ENCODE assay signal across 29 mouse cellular contexts in genomic region chr5:67456841-67457240, GRCm38 (mm10).
"Had no signal": no experiment of that assay in that cellular context is flagged by ENCODE, and none has a peak within 500 bp of the region (broad histone marks: within the 10 kb centered on the region; RNA-seq: fewer than 3 reads in every experiment).

No protein-coding gene starts in this region.

- H3K9ac ChIP-seq: heart, embryonic 13.5 days; heart, embryonic 15.5 days; hindbrain, embryonic 12.5 days; hindbrain, embryonic 14.5 days; intestine, embryonic 15.5 days; kidney, embryonic 15.5 days; limb, embryonic 13.5 days; limb, embryonic 15.5 days; liver, embryonic 12.5 days; liver, embryonic 14.5 days had no signal

- H3K27me3 ChIP-seq: heart, embryonic 13.5 days; heart, embryonic 15.5 days; hindbrain, embryonic 12.5 days; intestine, embryonic 15.5 days; kidney, embryonic 15.5 days; limb, embryonic 13.5 days; limb, embryonic 15.5 days; liver, embryonic 12.5 days had no signal

- H3K27ac ChIP-seq: heart, adult 2 months; heart, embryonic 13.5 days; heart, embryonic 15.5 days; hindbrain, embryonic 10.5 days; hindbrain, embryonic 12.5 days; hindbrain, embryonic 14.5 days; intestine, embryonic 15.5 days; kidney, embryonic 15.5 days; kidney, postnatal 0 days; layer of hippocampus, adult 2 months; left cerebral cortex, adult 2 months; limb, embryonic 13.5 days; limb, embryonic 15.5 days; liver, embryonic 12.5 days; liver, embryonic 14.5 days had no signal

- ATAC-seq: hindbrain, embryonic 16.5 days; inflammation-experienced regulatory T-cells, adult 6 months; intestine, embryonic 15.5 days; intestine, postnatal 0 days; liver, embryonic 12.5 days had no signal

- H3K4me3 ChIP-seq: heart, adult 2 months; heart, embryonic 13.5 days; heart, embryonic 15.5 days; hindbrain, embryonic 10.5 days; hindbrain, embryonic 12.5 days; intestine, embryonic 15.5 days; kidney, embryonic 15.5 days; layer of hippocampus, adult 2 months; left cerebral cortex, adult 2 months; limb, embryonic 13.5 days; limb, embryonic 15.5 days; liver, embryonic 12.5 days had no signal

- DNase-seq: gastrocnemius, postnatal 14 days; gastrocnemius, postnatal 36 days; heart, adult 11 months; heart, adult 2 months; heart, postnatal 14 days; heart, postnatal 4 days; kidney, adult 18-20 months; kidney, adult 8-10 months; kidney, postnatal 14 days; kidney, postnatal 36 days; left cerebral cortex, postnatal 4 days had no signal

- H3K4me1 ChIP-seq: heart, embryonic 13.5 days; heart, embryonic 15.5 days; hindbrain, embryonic 10.5 days; hindbrain, embryonic 12.5 days; intestine, embryonic 15.5 days; limb, embryonic 13.5 days; limb, embryonic 15.5 days; liver, embryonic 12.5 days had no signal

- H3K9me3 ChIP-seq: heart, embryonic 13.5 days; heart, embryonic 15.5 days; hindbrain, embryonic 10.5 days; hindbrain, embryonic 12.5 days; intestine, embryonic 15.5 days; kidney, embryonic 15.5 days; limb, embryonic 13.5 days; limb, embryonic 15.5 days; liver, embryonic 12.5 days had no signal

- H3K36me3 ChIP-seq: heart, embryonic 13.5 days; heart, embryonic 15.5 days; hindbrain, embryonic 10.5 days; hindbrain, embryonic 12.5 days; intestine, embryonic 15.5 days; kidney, embryonic 15.5 days; limb, embryonic 13.5 days; limb, embryonic 15.5 days; liver, embryonic 12.5 days had no signal

- H3K4me2 ChIP-seq: heart, embryonic 11.5 days; heart, embryonic 13.5 days; heart, embryonic 15.5 days; hindbrain, embryonic 12.5 days; hindbrain, embryonic 14.5 days; intestine, embryonic 15.5 days; kidney, embryonic 15.5 days; limb, embryonic 13.5 days; limb, embryonic 15.5 days; liver, embryonic 12.5 days had no signal
